Mouse (Mus musculus) brown adipose tissue, adult 24 weeks (tissue): ENCODE results near the gene P3h3. TPM values are rescaled to one million over a fixed set of nuclear protein-coding genes. Genes with fewer than 3 reads are reported as not detected.

Experiments used
- H3K27ac ChIP-seq: fragments of 200-500 bp; replicated peaks from 2 replicates; pipeline ENCODE4 v1.5.1; 2012; ENCODE audit warnings: low read depth, mild to moderate bottlenecking, low read length
- H3K4me1 ChIP-seq: fragments of 200-500 bp; 2 replicates; pipeline ENCODE4 v1.6.1; 2012; ENCODE audit warnings: low read length, mixed read lengths; ENCODE audit not compliant: control insufficient read depth, insufficient read depth, insufficient read length
- H3K4me3 ChIP-seq: fragments of 200-500 bp; 2 replicates; pipeline ENCODE4 v1.5.1; 2012; ENCODE audit warnings: low read depth, mild to moderate bottlenecking, low read length, moderate library complexity; ENCODE audit not compliant: insufficient read depth
- polyA plus RNA-seq: library from polyadenylated mRNA; stranded (reverse); fragments of >200 nt; gene quantifications from 2 replicates; pipeline ENCODE4 v1.2.4, GENCODE M21; 2012; ENCODE audit not compliant: missing spikeins, insufficient read depth, insufficient read length

Gene P3h3
- polyA plus RNA-seq, 1 experiment, result 2.7 TPM

DNA sequence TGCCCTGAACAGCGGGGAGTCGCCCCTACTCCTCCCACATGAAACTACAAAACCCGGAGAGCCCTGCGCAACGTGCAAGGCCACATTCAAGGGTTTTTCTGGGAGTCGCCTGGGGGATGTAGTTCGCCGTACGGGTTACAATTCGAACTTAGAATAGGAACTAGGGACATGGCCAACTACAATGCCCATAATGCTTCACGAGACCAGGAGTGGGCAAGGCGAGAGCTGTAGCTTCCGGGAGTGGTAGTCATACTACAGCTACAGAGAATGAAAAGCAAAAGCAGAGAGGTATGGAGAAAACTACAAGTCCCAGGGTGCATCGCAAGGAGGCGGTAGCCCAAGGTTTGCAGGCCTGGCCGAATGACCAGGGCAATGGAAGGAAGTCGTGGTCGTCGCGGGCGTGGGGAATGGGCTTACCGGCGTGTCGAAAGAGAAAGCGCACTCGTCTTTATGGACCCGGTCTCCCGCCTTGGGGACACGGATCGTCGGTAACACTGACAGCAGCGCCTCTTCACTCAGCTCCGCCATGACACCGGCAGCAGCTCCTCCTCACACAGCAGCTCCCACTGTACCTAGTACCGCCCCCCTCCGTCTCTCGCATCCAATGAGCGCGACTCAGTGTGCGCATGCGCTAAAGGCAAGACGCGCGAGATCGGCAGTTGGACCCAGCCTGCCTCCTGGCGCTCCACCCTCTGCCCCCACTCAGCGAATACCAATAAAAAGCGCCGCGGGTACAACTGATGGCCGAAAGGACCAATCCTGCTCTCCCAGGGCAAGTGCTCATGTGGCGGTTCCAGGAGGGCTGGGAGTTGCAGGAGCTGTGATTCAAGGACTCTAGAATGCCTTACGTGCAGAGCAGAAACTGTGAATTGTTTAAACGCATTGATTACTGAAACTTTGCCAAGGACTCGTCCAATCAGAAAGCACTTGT lies 28.4 kb downstream of the P3h3 start, which contains the start of the genes Usp5 and Cdca3:
TSS of gene Usp5 (minus strand) at position 617 of the 931 bp plus-strand sequence.
TSS of gene Cdca3 (plus strand) at position 680 of the 931 bp plus-strand sequence.
- Histone ChIP-seq H3K27ac (peak within 1 kb of the TSS; percentile 88), H3K4me1 (0 out of 2 replicates have a peak, but pooled peaks cover 6% of the 10 kb centered on the region)

GRCm38 (mm10) chr6:124828101-124828592 lies 29.4 kb downstream of the P3h3 start:
- 0 out of 2 replicates have a peak, but pooled peaks cover 6% of the 10 kb centered on the region for H3K4me1 ChIP-seq

More for the DNA sequence above, 28.4 kb downstream of the P3h3 start, which contains the start of the genes Usp5 and Cdca3:
- peak within 1 kb of the TSS; percentile 77 for H3K4me3 ChIP-seq

DNA sequence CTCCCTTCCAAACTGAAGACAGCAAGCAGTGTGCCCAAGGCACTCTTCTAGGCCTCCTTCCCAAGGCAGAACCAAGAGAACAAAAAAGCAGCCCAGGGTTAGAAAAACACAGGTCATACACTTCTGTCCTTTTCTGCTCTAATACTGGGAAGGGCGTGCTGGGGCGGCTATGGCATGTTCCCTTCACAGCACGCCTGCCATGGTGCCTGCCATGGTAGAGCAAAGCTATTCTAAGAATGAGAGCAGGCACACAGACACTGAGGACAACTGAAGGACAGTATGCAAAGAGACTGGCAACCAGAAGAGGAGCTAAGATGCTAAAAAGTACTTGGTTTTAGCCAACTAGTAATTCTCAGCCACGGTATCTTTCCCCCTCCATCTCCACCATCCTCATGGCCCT lies 35.5 kb downstream of the P3h3 start:
- Histone ChIP-seq H3K4me3 (no peak overlapping the region), H3K27ac (no peak overlapping the region), H3K4me1 (no peaks in the 10 kb centered on the region)

More at GRCm38 (mm10) chr6:124828101-124828592, 29.4 kb downstream of the P3h3 start:
- no peak overlapping the region for H3K27ac ChIP-seq
- H3K4me3 ChIP-seq, result peak overlapping the region; percentile 59

GRCm38 (mm10) chr6:124820891-124821290 lies 36.7 kb downstream of the P3h3 start:
- Histone ChIP-seq H3K4me3 (no peak overlapping the region), H3K27ac (no peak overlapping the region), H3K4me1 (no peaks in the 10 kb centered on the region)

- no peak overlapping the region for H3K27ac ChIP-seq
- no peak overlapping the region for H3K4me3 ChIP-seq
- H3K4me1 ChIP-seq, result peaks cover 4% of the 10 kb centered on the region
These were observed 39.6 kb downstream of the P3h3 start for GRCm38 (mm10) chr6:124817971-124818370.

GRCm38 (mm10) chr6:124817563-124817962 lies 40.0 kb downstream of the P3h3 start:
- Histone ChIP-seq H3K4me1 (peaks cover 7% of the 10 kb centered on the region), H3K27ac (no peak overlapping the region), H3K4me3 (no peak overlapping the region)

- Histone ChIP-seq H3K27ac (no peak overlapping the region), H3K4me1 (peaks cover 7% of the 10 kb centered on the region), H3K4me3 (no peak overlapping the region)
These were observed 40.4 kb downstream of the P3h3 start for GRCm38 (mm10) chr6:124817125-124817524.

- Histone ChIP-seq H3K4me3 (no peak overlapping the region), H3K4me1 (peaks cover 7% of the 10 kb centered on the region), H3K27ac (no peak overlapping the region)
These were observed 40.9 kb downstream of the P3h3 start for GRCm38 (mm10) chr6:124816611-124817010.

- Histone ChIP-seq H3K4me3 (no peak overlapping the region), H3K27ac (no peak overlapping the region), H3K4me1 (peaks cover 7% of the 10 kb centered on the region)
These were observed 42.4 kb downstream of the P3h3 start for GRCm38 (mm10) chr6:124814858-124815774.

DNA sequence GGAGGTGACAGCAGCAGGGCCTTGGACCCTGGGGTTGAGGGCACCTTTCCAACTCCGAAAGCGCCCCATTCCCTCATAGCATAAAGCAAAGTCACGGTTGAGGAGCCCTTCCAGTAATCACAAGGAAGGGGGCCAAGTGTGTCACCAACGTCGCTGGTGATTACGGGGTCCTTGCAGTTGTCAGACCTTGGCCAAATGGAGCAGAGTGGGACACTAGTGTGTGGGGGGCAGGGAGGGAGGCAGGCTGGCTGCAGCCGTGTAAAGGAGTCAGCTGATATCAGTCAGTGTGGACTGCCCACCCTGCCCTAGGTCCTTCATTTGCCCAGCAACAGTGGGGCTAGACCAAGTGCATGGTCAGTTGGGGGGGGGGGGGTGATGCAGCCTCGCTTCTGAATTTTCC lies 43.1 kb downstream of the P3h3 start:
- no peak overlapping the region for H3K27ac ChIP-seq
- H3K4me3 ChIP-seq, result 0 out of 2 replicates have a peak overlapping the region, but pooled peaks have one; percentile 22
- peaks cover 9% of the 10 kb centered on the region for H3K4me1 ChIP-seq

DNA sequence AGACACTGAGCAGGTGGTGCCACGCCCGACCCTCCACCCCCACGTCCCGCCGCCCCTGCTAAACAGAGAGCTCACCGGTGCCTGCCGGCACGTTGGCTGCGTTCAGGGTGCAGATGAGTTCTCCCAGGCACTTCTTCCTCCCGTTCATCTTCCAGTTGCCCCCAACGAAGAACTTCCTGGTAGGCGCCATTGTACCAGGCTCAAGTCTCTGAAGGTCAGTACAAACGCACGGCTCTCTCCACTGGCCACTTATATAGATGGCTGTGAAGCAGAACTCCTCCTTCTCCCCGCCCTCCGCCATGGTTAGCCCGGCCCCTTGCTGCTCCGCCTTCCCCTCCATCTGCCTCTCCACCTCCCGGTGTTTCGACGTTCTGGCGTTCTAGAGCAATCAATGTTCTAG lies 43.6 kb downstream of the P3h3 start, which contains the start of gene Tpi1:
TSS of gene Tpi1 (minus strand) at position 364 of the 400 bp plus-strand sequence.
- H3K4me3 ChIP-seq, result peak within 1 kb of the TSS; percentile 79
- H3K27ac ChIP-seq, result peak within 1 kb of the TSS; percentile 63
- peaks cover 9% of the 10 kb centered on the region for H3K4me1 ChIP-seq

DNA sequence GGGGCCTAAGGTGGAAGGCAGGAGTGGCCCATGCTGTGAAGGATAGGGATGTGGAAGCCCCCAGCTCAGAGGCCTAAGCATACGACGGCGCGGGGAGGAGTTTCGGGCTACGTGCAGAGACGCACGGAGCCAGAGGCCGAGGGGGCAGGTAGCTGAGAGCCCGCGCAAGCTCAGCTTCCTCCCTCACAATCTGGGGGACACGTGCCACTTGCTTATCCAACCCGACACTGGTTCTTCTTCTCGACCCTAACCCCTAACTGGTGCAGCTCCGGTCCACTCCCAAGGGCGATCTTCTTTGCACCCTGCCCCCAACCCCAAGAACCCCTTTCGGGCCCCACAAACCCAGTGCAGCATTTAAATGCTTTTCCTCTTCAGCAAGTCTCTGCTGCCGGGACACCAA lies 44.1 kb downstream of the P3h3 start:
- peak overlapping the region; percentile 79 for H3K4me3 ChIP-seq
- peaks cover 9% of the 10 kb centered on the region for H3K4me1 ChIP-seq
- peak overlapping the region; percentile 63 for H3K27ac ChIP-seq

- H3K27ac ChIP-seq, result peak overlapping the region; percentile 63
- peaks cover 12% of the 10 kb centered on the region for H3K4me1 ChIP-seq
- peak overlapping the region; percentile 79 for H3K4me3 ChIP-seq
These were observed 44.7 kb downstream of the P3h3 start for GRCm38 (mm10) chr6:124812848-124813247.

DNA sequence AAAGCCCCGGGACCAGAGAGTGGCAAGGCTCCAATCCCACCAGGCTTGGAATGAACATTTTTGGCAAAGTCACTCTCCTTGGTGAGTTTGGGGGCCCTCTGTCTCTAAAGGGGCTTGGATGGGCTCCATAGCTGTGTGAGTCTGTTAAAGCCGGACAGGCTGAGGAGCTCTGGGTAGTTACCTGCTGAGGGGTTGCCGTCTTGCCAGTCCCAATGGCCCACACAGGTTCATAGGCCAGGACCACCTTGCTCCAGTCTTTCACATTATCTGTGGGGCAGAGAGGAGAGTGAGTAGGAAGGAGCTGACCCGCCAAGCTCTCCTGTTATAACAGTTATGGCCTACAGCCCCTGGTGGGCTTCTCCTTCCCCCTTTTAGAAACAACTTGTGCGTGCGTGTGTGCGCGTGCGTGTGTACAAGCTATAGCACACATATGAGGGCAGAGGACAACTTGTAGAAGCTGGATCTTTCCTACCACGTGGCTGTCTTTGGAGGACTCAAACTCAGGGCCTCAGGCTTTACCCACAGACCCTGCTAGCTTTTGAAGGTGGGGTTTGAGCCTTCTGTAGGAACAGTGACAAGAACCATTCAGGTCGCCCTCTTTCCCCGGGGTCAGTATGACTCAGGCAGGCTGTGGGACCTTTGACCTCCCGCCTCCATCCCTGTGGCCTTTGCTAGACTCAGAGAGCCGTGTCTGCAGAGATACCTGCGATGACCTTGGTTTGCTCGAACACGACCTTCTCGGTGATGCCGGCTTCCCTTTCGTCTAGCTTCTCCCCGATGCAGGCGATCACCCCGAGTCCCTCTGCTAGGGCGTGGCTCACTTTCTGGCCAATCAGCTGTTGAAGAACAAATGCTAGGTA lies 45.6 kb downstream of the P3h3 start:
- Histone ChIP-seq H3K4me3 (peak overlapping the region; percentile 79), H3K4me1 (peaks cover 12% of the 10 kb centered on the region), H3K27ac (no peak overlapping the region)
